Mouse (Mus musculus) myocyte (in vitro differentiated cells): Measurements from ENCODE around the gene Tirap.

Source experiments
- CEBPB ChIP-seq: IDR thresholded peaks from 2 replicates; pipeline ENCODE4 v1.6.1; 2011; ENCODE audit warnings: mild to moderate bottlenecking, moderate library complexity; ENCODE audit not compliant: poor library complexity, insufficient read depth, severe bottlenecking
- E2F4 ChIP-seq: IDR thresholded peaks from one replicate; pipeline ENCODE4 v1.6.1; 2011; ENCODE audit warnings: mild to moderate bottlenecking, control low read depth, moderate library complexity; ENCODE audit not compliant: insufficient read depth
- MAX ChIP-seq: IDR thresholded peaks from one replicate; pipeline ENCODE4 v1.6.1; 2011; ENCODE audit warnings: low read depth, mild to moderate bottlenecking, control low read depth
- MYOD1 ChIP-seq, 3 experiments: IDR thresholded peaks; one replicate each; pipeline ENCODE4 v1.6.1; 2011; ENCODE audit warnings: control low read depth in 2 of 3, low read depth in 2 of 3, mild to moderate bottlenecking in 2 of 3, moderate library complexity in 1 of 3; ENCODE audit not compliant: insufficient read length in 2 of 3, control insufficient read depth in 1 of 3
- MYOG ChIP-seq, 3 experiments: IDR thresholded peaks; one replicate each; pipeline ENCODE4 v1.6.1; 2011; ENCODE audit warnings: control low read depth in 2 of 3, low read depth in 2 of 3, mild to moderate bottlenecking in 2 of 3; ENCODE audit not compliant: insufficient read length in 2 of 3, control insufficient read depth in 1 of 3, insufficient read depth in 1 of 3
- POLR2A ChIP-seq: IDR thresholded peaks from one replicate; pipeline ENCODE4 v1.6.1; 2011; ENCODE audit warnings: low read depth, mild to moderate bottlenecking, control low read depth, moderate library complexity; ENCODE audit not compliant: insufficient read length
- POLR2AphosphoS2 ChIP-seq: IDR thresholded peaks from one replicate; pipeline ENCODE4 v1.6.1; 2011; ENCODE audit warnings: low read depth, control low read depth; ENCODE audit not compliant: insufficient read length
- TCF12 ChIP-seq: IDR thresholded peaks from one replicate; pipeline ENCODE4 v1.6.1; 2011; ENCODE audit warnings: mild to moderate bottlenecking, control low read depth; ENCODE audit not compliant: poor library complexity, insufficient read depth, severe bottlenecking
- TCF3 ChIP-seq: IDR thresholded peaks from one replicate; pipeline ENCODE4 v1.6.1; 2011; ENCODE audit warnings: low read depth, control low read depth; ENCODE audit not compliant: insufficient read length
- USF1 ChIP-seq: IDR thresholded peaks from one replicate; pipeline ENCODE4 v1.6.1; 2011; ENCODE audit warnings: low read depth, mild to moderate bottlenecking, control low read depth, moderate library complexity

DNA sequence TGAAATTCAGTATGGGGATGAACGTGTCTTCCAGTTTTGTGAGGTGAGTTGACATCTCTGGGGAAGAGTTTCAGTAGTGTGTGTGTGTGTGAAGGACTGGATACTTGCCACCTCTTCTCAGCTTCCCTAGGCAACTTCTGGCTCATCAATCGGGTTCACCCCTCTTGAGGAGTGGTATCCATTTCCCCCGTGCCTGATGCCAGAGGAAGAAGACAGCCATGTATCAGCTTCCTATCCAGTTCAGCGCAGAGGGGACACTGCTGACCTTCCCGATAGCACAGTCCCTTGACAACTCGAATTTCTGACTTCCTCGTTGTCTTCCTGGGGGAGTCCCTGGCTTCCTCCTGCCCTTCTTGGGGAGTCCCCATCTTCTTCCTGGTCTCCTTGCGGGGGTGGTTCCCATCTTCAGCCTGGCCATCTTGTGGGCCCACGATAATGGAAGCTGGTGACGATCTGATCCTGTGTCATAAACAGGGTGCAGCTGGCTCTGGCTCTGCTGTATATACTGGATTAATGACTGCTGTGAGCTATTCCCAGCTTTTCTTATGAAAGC is 12.7 kb downstream of the Tirap start:
- TF ChIP-seq POLR2A (no peak), CEBPB (no peak), TCF3 (no peak), POLR2AphosphoS2 (no peak), MYOG (IDR thresholded peaks at IDR 0.05; ENCODE audit: control insufficient read depth in 1 of 3, insufficient read depth in 1 of 3, insufficient read length in 2 of 3, low read depth in 2 of 3) (no peak), MAX (no peak), MYOD1 (IDR thresholded peaks at IDR 0.05; ENCODE audit: control insufficient read depth in 1 of 3, insufficient read length in 2 of 3, low read depth in 2 of 3) (no peak), TCF12 (no peak), E2F4 (no peak), USF1 (no peak)
